Mouse (Mus musculus): ENCODE results near the gene Pip4k2a.

The Pip4k2a gene

DNA sequence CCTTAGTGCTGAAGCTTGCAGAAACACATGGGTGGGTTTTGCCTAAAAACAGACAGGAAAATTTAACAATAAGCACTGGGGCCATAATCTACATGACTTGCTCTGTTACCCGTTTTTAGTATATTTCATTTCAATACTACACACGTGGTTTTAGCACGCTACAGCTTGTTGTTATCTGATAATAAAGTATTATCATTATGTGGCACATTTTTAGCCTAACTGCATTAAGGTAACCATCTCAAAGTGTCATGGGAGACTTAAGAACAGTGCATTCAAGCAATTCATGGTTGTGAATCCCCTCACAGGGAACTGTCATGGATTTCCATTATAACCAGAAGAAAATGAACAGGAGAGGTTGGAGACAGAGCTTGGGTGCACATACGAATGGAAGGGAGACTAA lies 43.5 kb downstream of the Pip4k2a start:
- DNase-seq, result no peak

GRCm38 (mm10) chr2:18952102-18952673 lies 45.7 kb downstream of the Pip4k2a start:
- DNase-seq, result no peak

DNA sequence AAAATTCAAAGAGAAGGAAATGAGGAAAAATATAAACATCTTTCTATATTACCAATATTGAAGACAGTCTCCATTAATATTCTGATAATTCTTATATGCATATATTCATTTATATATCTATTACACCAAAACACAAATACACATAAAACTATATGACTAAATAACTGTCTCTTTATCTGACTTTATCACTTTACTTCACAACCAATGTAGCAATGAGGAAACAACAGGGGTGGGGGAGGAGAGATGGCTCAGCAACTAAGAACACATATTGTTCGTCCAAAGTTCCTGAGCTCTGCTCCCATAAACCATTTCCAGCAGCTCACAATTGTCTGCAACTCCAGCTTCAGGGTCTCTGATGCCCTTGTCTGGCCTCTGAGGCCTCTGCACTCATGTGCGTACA lies 47.2 kb downstream of the Pip4k2a start:
- DNase-seq, result no peak

DNA sequence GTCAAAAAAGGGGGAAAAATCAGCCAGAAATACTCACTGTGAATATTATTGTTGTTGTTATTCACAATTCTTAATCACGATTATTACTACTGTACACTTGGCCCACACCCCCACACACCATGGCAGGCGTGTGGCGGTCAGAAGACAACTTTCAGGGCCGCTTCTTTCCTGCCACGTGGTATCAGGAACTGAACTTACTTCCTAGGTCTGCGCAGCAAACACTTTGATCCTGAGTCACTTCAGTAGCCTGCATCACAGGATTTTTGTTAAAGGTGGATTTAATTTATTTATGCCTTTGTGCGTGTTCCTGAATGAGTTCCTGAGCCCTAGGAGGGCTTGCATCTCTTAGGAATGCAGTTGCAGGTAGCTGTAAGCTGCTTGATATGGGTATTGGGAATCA lies 49.2 kb downstream of the Pip4k2a start:
- DNase-seq, result no peak

DNA sequence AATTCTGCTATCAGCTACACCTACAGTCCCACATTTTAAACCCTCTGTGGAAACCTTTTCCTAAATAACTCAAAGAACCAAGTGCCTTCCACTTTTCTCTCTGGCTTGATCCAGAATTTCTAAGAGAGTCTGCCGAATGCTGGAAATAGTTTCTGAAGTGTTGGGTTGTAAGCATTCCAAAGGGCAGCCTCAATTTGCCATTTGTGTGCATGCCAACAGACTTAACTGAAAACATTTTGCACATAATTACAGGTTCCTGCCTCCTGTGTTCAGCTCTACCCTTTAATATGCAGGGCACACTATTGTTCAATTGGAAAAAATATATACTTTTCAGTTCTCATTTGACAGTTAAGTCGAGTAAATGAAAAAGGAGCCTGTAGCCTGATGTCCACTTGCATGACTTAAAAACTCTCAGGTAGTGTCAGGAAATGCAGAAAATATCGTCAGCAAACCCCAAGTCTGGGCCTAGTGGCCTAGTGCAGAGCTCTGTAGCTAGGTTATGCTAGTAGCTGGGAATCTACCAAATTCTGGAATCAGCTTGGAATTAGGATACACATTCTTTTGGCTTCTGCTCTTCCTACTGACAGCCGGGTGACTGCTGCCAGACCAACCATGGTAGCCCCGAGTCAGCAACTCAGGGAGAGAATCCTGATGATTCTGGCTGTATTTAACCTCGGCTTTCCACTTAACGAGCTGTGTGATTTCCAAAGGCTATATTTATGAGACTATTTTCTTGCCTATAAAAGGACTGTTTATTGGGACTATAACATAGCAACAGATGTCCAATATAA lies 50.1 kb downstream of the Pip4k2a start:
- DNase-seq, result no peak

- DNase-seq, result no peak
Observed at GRCm38 (mm10) chr2:18945438-18945837, 52.5 kb downstream of the Pip4k2a start.

- DNase-seq, result no peak
Observed at GRCm38 (mm10) chr2:18943930-18944329, 54.0 kb downstream of the Pip4k2a start.

GRCm38 (mm10) chr2:18943366-18943765 lies 54.6 kb downstream of the Pip4k2a start:
- DNase-seq, result no peak

- DNase-seq, result no peak
Observed at GRCm38 (mm10) chr2:18940693-18941270, 57.1 kb downstream of the Pip4k2a start.

GRCm38 (mm10) chr2:18938923-18939329 lies 59.0 kb downstream of the Pip4k2a start:
- peak in 1 of 2 experiments; percentile 57 for DNase-seq

DNA sequence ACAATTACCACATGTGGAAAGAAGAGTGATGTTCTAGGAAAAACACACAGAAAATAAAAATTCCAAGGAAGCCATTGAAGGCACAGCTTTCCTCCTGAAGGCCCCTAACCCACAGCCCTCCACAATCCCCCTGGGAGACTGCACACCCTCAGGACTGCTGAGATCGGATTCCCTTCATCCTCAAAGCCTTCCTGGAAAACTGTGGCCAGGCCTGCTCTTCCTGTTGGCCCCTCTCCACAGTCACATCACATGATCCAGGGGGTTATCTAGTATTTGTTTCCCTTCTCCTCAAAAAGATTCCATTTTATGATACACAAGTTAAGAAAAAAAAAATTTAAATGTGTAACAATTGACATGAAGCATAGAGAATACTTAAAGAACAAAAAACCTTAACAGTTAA lies 59.7 kb downstream of the Pip4k2a start:
- DNase-seq, result no peak

DNA sequence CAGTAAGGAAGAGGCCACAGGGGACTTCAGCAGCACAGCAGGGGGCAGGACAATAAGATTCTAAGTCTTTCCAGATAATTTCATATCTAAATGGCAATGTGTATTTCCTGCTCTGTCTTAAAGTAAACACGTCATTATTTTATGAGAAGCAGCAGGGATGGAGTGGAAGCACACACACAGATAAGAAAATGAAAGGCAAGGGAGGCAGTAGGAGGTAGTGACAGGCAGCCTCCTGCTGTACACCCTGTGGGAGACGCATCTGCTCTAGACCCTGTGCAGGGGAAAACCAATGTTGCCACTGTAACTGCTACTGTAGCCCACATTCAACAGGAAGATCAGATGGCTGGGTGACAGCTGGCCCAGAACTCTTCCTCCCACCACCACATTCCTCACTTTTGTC lies 60.3 kb downstream of the Pip4k2a start:
- DNase-seq, result no peak

GRCm38 (mm10) chr2:18936446-18936845 lies 61.5 kb downstream of the Pip4k2a start:
- DNase-seq, result no peak

DNA sequence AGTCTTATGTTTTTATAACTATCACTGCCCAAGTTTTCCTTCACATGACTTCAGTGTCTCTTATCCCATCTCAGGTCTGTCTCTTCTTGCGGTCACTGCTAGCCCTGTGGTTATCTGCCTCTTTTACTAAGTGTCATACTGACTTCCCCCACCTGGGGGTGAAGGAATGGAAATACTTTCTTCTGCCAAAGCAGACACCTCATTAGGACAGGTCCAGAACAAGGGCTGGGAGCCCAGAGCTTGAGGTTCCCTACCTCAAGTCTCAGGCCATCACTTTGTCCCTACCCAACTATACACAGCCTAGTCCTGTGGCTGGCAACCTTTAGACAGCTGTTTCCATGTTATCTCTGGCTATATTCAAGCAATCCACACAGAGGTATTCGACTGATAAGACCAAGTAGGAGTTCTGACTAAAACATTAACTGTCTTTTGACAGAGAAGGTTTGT lies 62.3 kb downstream of the Pip4k2a start:
- DNase-seq, result peak; percentile 54 to 60

DNA sequence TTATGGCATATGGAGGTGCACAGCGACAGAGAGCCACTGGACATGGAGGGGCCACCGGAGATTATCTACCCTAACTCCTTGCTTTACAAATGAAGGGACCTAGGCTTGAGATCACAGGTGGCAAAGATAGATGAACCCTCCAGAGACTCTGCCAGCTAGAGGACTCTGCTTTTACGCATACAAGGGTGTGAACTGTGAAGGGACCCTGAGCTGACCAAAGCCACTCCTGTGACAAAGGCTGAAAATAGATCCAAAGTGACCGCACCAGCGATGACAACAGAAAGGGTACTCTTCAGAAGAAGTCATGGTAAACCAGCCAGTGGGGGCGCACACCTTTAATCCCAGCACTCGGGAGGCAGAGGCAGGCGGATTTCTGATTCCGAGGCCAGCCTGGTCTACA lies 63.8 kb downstream of the Pip4k2a start:
- DNase-seq, result no peak

- no peak for DNase-seq
Observed at GRCm38 (mm10) chr2:18933418-18933817, 64.5 kb downstream of the Pip4k2a start.

DNA sequence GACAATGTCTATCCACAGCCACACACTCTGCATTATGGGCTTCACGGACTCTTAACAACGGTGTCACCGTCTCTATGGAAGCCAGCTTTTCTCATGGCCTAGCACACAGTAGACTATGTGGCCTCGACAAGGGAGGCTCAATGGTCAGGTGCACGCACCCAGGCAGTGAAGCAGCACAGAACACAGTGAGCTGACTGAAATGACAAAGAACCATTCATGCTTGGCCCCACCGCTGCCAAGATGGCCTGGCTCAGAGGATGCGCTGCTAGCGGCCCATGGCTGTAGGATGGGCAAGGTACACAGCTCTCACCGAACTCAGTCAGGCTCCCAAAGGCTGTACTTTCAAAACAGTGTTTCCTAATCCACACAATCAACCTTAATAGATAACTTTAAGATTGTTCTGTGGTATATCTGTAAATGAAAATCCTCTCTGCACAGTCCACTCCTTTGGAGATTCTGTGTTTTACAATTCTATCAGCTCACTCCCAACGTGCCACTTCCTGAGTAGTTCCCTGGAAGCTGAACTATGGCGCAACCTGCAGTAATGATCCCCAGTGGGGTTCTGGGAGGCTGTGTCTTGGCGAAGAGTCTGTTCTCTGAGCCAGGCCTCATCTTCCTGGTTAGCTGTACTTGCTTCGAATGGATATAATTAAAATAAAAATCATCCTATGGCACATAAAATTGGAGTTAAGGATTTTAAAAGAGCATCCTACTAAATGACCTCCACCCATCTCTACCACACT lies 67.4 kb downstream of the Pip4k2a start:
- DNase-seq, result no peak

- no peak for DNase-seq
Observed at GRCm38 (mm10) chr2:18928597-18929257, 69.2 kb downstream of the Pip4k2a start.

GRCm38 (mm10) chr2:18928196-18928595 lies 69.7 kb downstream of the Pip4k2a start:
- no peak for DNase-seq

DNA sequence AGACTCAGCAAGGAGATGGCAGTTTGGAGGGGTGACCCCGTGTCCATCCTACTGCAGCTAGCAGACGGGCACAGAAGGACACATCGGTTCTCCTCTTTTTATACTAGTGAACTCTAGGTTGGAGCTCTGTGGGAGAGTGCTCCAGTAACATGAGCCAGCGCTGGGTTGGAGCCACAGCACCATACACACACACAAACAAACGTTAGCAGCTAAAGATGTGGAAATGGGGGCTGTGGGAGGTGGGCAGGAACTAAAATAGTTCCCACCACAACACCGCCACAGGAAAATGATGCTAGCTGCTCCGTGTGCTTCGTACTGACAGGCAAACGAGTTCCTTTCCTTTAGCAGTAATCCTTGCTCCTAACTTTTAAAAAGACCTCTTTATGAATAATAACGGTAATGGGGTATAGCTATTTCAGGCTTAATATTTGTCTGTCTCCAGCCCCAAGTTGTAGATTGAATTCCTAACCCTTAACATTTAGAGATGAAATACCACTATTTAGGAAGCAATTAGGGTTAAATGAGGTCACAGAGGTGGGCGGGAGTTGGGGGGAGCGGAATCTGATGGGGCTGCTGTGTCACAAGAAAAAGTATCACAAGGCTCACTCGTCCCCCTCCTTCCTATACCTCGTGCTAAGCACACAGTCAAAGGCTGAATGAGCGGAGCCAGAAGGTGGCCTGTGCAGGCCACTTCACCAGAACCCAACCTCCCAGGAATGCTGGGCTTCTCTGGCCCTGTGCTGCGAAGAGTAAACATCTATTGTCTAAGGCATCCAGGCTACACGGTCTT lies 73.9 kb downstream of the Pip4k2a start:
- DNase-seq, result no peak

DNA sequence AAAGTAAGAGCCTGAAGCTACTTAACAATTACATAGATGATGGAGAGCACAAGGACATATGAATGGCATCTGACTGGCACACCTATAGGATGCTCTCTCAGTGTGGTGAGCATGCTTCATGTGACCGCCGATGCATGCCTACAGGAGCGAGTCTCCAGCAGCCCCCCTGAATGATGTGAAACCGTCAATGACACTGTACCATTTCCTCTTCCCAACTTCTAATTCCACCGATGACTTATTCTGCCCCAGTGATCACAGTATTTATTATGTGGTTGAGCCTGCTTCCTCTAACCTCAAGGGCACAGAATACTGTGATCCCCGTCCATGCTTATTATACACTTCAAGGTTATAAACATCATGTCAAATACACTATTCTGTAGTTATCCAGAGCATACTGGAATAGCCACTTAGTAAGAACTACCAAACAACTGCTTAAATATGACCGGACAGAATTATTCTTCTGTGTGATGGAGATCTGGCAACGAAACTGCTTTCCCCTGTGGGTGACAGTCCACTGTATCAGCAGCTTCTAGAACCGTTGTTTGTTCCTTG lies 74.8 kb downstream of the Pip4k2a start:
- DNase-seq, result peak in 1 of 2 experiments; percentile 37
